Mouse (Mus musculus): ENCODE results near the gene Tmem234. TPM values are rescaled to one million over a fixed set of nuclear protein-coding genes. Genes with fewer than 3 reads are reported as not detected.
A peak's percentile ranks its signal among the peaks of the same experiment; 100 is the strongest.
"Not testable (repeated sequence)": the region's sequence is repeated elsewhere in the genome, so short reads cannot be mapped to it uniquely, and the experiment has no call there.

Gene Tmem234
- 187 and 192 TPM in 2 replicates for polyA plus RNA-seq (2014; fragmentation: Nextera tagmentation; extraction: Ambion mirVana)

- Histone ChIP-seq H3K27me3 (ENCODE audit: control insufficient read depth, insufficient read depth, low read length) (no peaks in the 10 kb centered on the region), H3K4me1 (ENCODE audit: control insufficient read depth, insufficient read depth, low read length) (peaks cover 19% of the 10 kb centered on the region), H3K9me3 (ENCODE audit: control insufficient read depth, low read length) (no peaks in the 10 kb centered on the region), H3K4me2 (ENCODE audit: low read depth) (peak within 1 kb of the TSS; percentile 90), H3K27ac (ENCODE audit: low read depth, low read length) (0 out of 2 replicates have a peak within 1 kb of the TSS, but pooled peaks have one; percentile 49), H3K36me3 (ENCODE audit: control insufficient read depth, insufficient read depth, low read length) (peaks cover 3% of the 10 kb centered on the region; the same call in 1 of the 2 replicates), H3K9ac (ENCODE audit: low read length) (peak within 1 kb of the TSS; percentile 88), H3K4me3 (ENCODE audit: low read depth, low read length) (peak within 1 kb of the TSS; percentile 92)
- peak; percentile 84 for ATAC-seq (ENCODE audit: insufficient read depth, low FRiP score, low TSS enrichment)
- DNase-seq (ENCODE audit: low spot score) = peak; percentile 85
- WGBS = under 1% methylated on average over 71 of the region's 74 CpGs
Measured at GRCm38 (mm10) chr4:129600233-129601158, at the start of gene Tmem234, which contains the start of gene Eif3i. Gene Tmem234, plus strand, starts transcription at chr4:129600668. Gene Eif3i, minus strand, starts transcription at chr4:129600648.

- not testable (repeated sequence) for H3K9ac ChIP-seq (ENCODE audit: low read length); H3K36me3 ChIP-seq (ENCODE audit: control insufficient read depth, insufficient read depth, low read length); H3K27ac ChIP-seq (ENCODE audit: low read depth, low read length); ATAC-seq (ENCODE audit: insufficient read depth, low FRiP score, low TSS enrichment); H3K27me3 ChIP-seq (ENCODE audit: control insufficient read depth, insufficient read depth, low read length); H3K4me2 ChIP-seq (ENCODE audit: low read depth); H3K9me3 ChIP-seq (ENCODE audit: control insufficient read depth, low read length); H3K4me3 ChIP-seq (ENCODE audit: low read depth, low read length); DNase-seq (ENCODE audit: low spot score)
- 80% methylated on average over 5 of the region's 6 CpGs for WGBS
- peaks cover 12% of the 10 kb centered on the region for H3K4me1 ChIP-seq (ENCODE audit: control insufficient read depth, insufficient read depth, low read length)
Measured at GRCm38 (mm10) chr4:129554512-129554911, 46.0 kb upstream of the Tmem234 start.

DNA sequence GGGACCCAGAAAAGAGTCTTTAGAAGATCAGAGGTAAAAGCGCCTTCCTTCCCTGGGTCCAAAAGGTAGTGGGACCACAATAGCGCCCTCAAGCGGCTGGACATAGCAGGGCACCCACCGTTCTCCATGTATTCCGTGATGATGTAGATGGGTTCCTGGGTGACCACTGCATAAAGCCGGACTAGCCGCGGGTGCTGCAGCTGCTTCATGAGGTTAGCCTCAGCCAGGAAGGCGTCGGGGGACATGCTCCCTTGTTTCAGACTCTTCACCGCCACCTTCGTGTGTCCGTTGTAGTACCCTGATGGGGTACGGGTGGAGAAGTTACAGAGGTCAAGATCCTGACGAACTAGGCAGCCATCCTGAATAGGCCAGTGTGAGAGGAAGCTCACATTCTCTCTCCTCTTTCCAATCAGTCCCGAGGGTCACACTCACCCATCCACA, 45.0 kb upstream of the Tmem234 start:
- peak; percentile 16; the same call in 1 of the 2 replicates for ATAC-seq (ENCODE audit: insufficient read depth, low FRiP score, low TSS enrichment)
- Histone ChIP-seq H3K9me3 (ENCODE audit: control insufficient read depth, low read length) (no peaks in the 10 kb centered on the region), H3K36me3 (ENCODE audit: control insufficient read depth, insufficient read depth, low read length) (no peaks in the 10 kb centered on the region), H3K4me3 (ENCODE audit: low read depth, low read length) (peak overlapping the region; percentile 44), H3K4me1 (ENCODE audit: control insufficient read depth, insufficient read depth, low read length) (peaks cover 12% of the 10 kb centered on the region), H3K27me3 (ENCODE audit: control insufficient read depth, insufficient read depth, low read length) (no peaks in the 10 kb centered on the region), H3K4me2 (ENCODE audit: low read depth) (peak overlapping the region; percentile 86), H3K9ac (ENCODE audit: low read length) (peak overlapping the region; percentile 41), H3K27ac (ENCODE audit: low read depth, low read length) (no peak overlapping the region)
- DNase-seq (ENCODE audit: low spot score) = peak; percentile 60
- 3% methylated on average over 16 of the region's 16 CpGs for WGBS

DNA sequence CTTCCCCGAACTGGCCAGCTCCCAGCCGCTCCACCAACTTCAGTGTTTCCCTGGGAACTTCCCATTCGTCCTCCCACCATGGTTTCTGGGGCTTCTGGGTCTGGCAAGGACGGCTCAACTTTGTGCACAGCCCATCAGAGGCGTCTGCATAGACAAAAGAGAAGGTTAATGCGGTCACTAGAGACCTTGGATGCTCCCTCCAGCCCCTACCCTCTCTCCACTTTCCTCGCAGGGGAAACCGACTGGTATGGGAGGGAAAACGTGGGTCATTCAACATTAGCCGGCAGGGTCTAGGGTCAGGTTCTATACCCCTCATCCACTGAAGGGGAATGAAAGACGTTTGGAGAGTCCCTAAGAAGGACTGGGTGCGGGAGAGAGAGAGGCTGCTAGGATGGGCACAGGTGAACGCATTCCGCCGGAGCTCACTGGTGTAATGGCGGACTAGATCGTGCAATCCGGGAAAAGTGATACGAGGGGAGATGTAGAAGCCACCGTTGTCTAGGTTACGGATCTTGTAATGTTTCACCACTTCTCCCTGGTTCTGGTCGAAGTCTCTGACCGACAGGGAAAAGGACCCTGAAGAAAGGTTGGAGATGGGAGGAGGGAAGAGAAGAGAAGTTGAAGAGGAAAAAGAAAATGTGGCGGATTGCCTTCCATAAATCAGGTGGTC, 44.5 kb upstream of the Tmem234 start:
- H3K4me2 ChIP-seq (ENCODE audit: low read depth) = peak overlapping the region; percentile 86
- H3K4me3 ChIP-seq (ENCODE audit: low read depth, low read length) = peak overlapping the region; percentile 44
- no peaks in the 10 kb centered on the region for H3K9me3 ChIP-seq (ENCODE audit: control insufficient read depth, low read length)
- DNase-seq (ENCODE audit: low spot score) = no peak
- H3K36me3 ChIP-seq (ENCODE audit: control insufficient read depth, insufficient read depth, low read length) = no peaks in the 10 kb centered on the region
- under 1% methylated on average over 24 of the region's 24 CpGs for WGBS
- H3K9ac ChIP-seq (ENCODE audit: low read length) = peak overlapping the region; percentile 41
- no peaks in the 10 kb centered on the region for H3K27me3 ChIP-seq (ENCODE audit: control insufficient read depth, insufficient read depth, low read length)
- no peak overlapping the region for H3K27ac ChIP-seq (ENCODE audit: low read depth, low read length)
- ATAC-seq (ENCODE audit: insufficient read depth, low FRiP score, low TSS enrichment) = peak; percentile 58
- H3K4me1 ChIP-seq (ENCODE audit: control insufficient read depth, insufficient read depth, low read length) = peaks cover 12% of the 10 kb centered on the region

- Histone ChIP-seq H3K36me3 (ENCODE audit: control insufficient read depth, insufficient read depth, low read length) (no peaks in the 10 kb centered on the region), H3K4me1 (ENCODE audit: control insufficient read depth, insufficient read depth, low read length) (peaks cover 12% of the 10 kb centered on the region), H3K27ac (ENCODE audit: low read depth, low read length) (no peak overlapping the region), H3K4me3 (ENCODE audit: low read depth, low read length) (peak overlapping the region; percentile 44), H3K9ac (ENCODE audit: low read length) (peak overlapping the region; percentile 48), H3K27me3 (ENCODE audit: control insufficient read depth, insufficient read depth, low read length) (no peaks in the 10 kb centered on the region), H3K4me2 (ENCODE audit: low read depth) (peak overlapping the region; percentile 86), H3K9me3 (ENCODE audit: control insufficient read depth, low read length) (no peaks in the 10 kb centered on the region)
- peak; percentile 92 for DNase-seq (ENCODE audit: low spot score)
- 10% methylated on average over 30 of the region's 33 CpGs for WGBS
- ATAC-seq (ENCODE audit: insufficient read depth, low FRiP score, low TSS enrichment) = peak; percentile 68
Measured at GRCm38 (mm10) chr4:129556532-129557223, 43.8 kb upstream of the Tmem234 start.

GRCm38 (mm10) chr4:129557256-129557808, 43.1 kb upstream of the Tmem234 start:
- peak overlapping the region; percentile 86 for H3K4me2 ChIP-seq (ENCODE audit: low read depth)
- peaks cover 12% of the 10 kb centered on the region for H3K4me1 ChIP-seq (ENCODE audit: control insufficient read depth, insufficient read depth, low read length)
- no peak overlapping the region for H3K4me3 ChIP-seq (ENCODE audit: low read depth, low read length)
- H3K27ac ChIP-seq (ENCODE audit: low read depth, low read length) = no peak overlapping the region
- H3K9me3 ChIP-seq (ENCODE audit: control insufficient read depth, low read length) = no peaks in the 10 kb centered on the region
- H3K9ac ChIP-seq (ENCODE audit: low read length) = peak overlapping the region; percentile 48
- H3K27me3 ChIP-seq (ENCODE audit: control insufficient read depth, insufficient read depth, low read length) = no peaks in the 10 kb centered on the region
- WGBS = 66% methylated on average over 9 of the region's 9 CpGs
- no peaks in the 10 kb centered on the region for H3K36me3 ChIP-seq (ENCODE audit: control insufficient read depth, insufficient read depth, low read length)
- no peak for ATAC-seq (ENCODE audit: insufficient read depth, low FRiP score, low TSS enrichment)
- DNase-seq (ENCODE audit: low spot score) = no peak

- Histone ChIP-seq H3K4me1 (ENCODE audit: control insufficient read depth, insufficient read depth, low read length) (peaks cover 14% of the 10 kb centered on the region), H3K36me3 (ENCODE audit: control insufficient read depth, insufficient read depth, low read length) (no peaks in the 10 kb centered on the region), H3K27ac (ENCODE audit: low read depth, low read length) (no peak overlapping the region), H3K9ac (ENCODE audit: low read length) (no peak overlapping the region), H3K4me2 (ENCODE audit: low read depth) (no peak overlapping the region), H3K9me3 (ENCODE audit: control insufficient read depth, low read length) (no peaks in the 10 kb centered on the region), H3K27me3 (ENCODE audit: control insufficient read depth, insufficient read depth, low read length) (no peaks in the 10 kb centered on the region), H3K4me3 (ENCODE audit: low read depth, low read length) (no peak overlapping the region)
- WGBS = 88% methylated on average over 12 of the region's 12 CpGs
- ATAC-seq (ENCODE audit: insufficient read depth, low FRiP score, low TSS enrichment) (no peak), DNase-seq (ENCODE audit: low spot score) (no peak)
Measured at GRCm38 (mm10) chr4:129558321-129558955, 42.0 kb upstream of the Tmem234 start.

DNA sequence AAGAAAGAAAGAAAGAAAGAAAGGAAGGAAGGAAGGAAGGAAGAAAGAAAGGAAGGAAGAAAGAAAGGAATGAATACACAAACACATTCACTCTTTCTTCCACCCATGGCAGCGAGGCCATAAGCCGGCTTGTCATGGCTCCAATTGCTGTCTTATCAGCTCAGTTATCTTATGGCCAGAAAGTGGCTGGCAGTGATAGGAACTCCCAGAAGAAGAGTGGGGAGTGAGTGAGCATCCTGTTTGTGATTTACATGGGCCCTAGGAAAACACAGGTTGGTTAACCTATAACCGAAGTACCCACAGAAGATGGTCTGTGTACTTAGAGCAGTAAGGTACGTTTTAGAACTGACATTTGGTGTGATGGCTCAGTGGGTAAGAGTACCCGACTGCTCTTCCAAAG, 39.3 kb upstream of the Tmem234 start:
- ATAC-seq (ENCODE audit: insufficient read depth, low FRiP score, low TSS enrichment) (no peak), DNase-seq (ENCODE audit: low spot score) (no peak)
- no peak overlapping the region for H3K4me3 ChIP-seq (ENCODE audit: low read depth, low read length)
- H3K4me1 ChIP-seq (ENCODE audit: control insufficient read depth, insufficient read depth, low read length) = peaks cover 10% of the 10 kb centered on the region
- H3K36me3 ChIP-seq (ENCODE audit: control insufficient read depth, insufficient read depth, low read length) = no peaks in the 10 kb centered on the region
- no peaks in the 10 kb centered on the region for H3K9me3 ChIP-seq (ENCODE audit: control insufficient read depth, low read length)
- H3K4me2 ChIP-seq (ENCODE audit: low read depth) = no peak overlapping the region
- WGBS = 93% methylated on average over 5 of the region's 5 CpGs
- no peak overlapping the region for H3K27ac ChIP-seq (ENCODE audit: low read depth, low read length)
- H3K27me3 ChIP-seq (ENCODE audit: control insufficient read depth, insufficient read depth, low read length) = no peaks in the 10 kb centered on the region
- H3K9ac ChIP-seq (ENCODE audit: low read length) = no peak overlapping the region
